Mouse (Mus musculus) kidney, adult 2 months (tissue): ENCODE measurements at regions not wholly inside any gene's neighbourhood (a gene's known extent, or its start where the extent isn't known, plus 50 kb on each side); places are given as distances from the start of the nearest gene placed in this dataset.

ENCODE experiments used
- CTCF ChIP-seq: fragments of 200-500 bp; conservative IDR thresholded peaks from 2 replicates; pipeline ENCODE4 v1.5.1; 2011; ENCODE audit warnings: low read depth, mild to moderate bottlenecking, control low read depth, low read length, moderate library complexity, mixed read lengths; ENCODE audit not compliant: insufficient read depth, insufficient read length
- POLR2A ChIP-seq: fragments of 200-500 bp; IDR thresholded peaks from one replicate; pipeline ENCODE4 v1.6.1; 2011; ENCODE audit warnings: low read depth, low read length, control low read depth

GRCm38 (mm10) chr13:119233030-119233385 lies 195.4 kb upstream of the Paip1 start:
- no peak for TF ChIP-seq CTCF
- no peak for TF ChIP-seq POLR2A
